Mouse (Mus musculus): ENCODE data around the gene Chic1.

- TF ChIP-seq CTCF (IDR thresholded peaks at IDR 0.05; ENCODE audit: extremely low read depth, insufficient read depth, insufficient read length, insufficient replicate concordance) (no peak), POLR2A (IDR thresholded peaks at IDR 0.05; ENCODE audit: low read depth, low read length) (no peak)
These were observed 523 bp downstream of the Chic1 start for GRCm38 (mm10) chrX:103356761-103357236.
